Mouse (Mus musculus) liver, embryonic 14.5 days (tissue): Measurements from ENCODE around the gene Polm. TPM values are rescaled to one million over a fixed set of nuclear protein-coding genes. Genes with fewer than 3 reads are reported as not detected.

Experiments
- ATAC-seq: fragments of 200-750 bp; cut with Nextera tagmentation; 2 replicates; pipeline ENCODE4 v1.8.0; 2017; ENCODE audit warnings: moderate number of reproducible peaks, mild to moderate bottlenecking, moderate library complexity; ENCODE audit not compliant: insufficient read depth
- DNase-seq, 3 experiments: peaks; one replicate each; pipeline ENCODE4 v3.0.0-alpha.2; 2012 to 2013; ENCODE audit warnings: low read depth in 3 of 3, low spot score in 3 of 3
- H3K27ac ChIP-seq: fragments of 300-500 bp; sonication (generic); 2 replicates; pipeline ENCODE4 v1.5.1; 2014; ENCODE audit warnings: moderate library complexity, mild to moderate bottlenecking, control low read depth, inconsistent platforms
- H3K27me3 ChIP-seq: fragments of 300-500 bp; sonication (generic); 2 replicates; pipeline ENCODE4 v1.6.1; 2014; ENCODE audit warnings: mild to moderate bottlenecking, low read length, moderate library complexity; ENCODE audit not compliant: control insufficient read depth, insufficient read depth
- H3K36me3 ChIP-seq: fragments of 300-500 bp; sonication (generic); replicated peaks from 2 replicates; pipeline ENCODE4 v1.6.1; 2014; ENCODE audit warnings: low read depth; ENCODE audit not compliant: control insufficient read depth, insufficient read depth
- H3K4me1 ChIP-seq, 2 experiments: fragments of 200-500 bp in 1 of 2; fragments of 300-500 bp in 1 of 2; sonication (generic) in 1 of 2; replicated peaks; 2 replicates each; pipeline ENCODE4 v1.6.1; 2012 to 2014; ENCODE audit warnings: antibody characterized with exemption in 1 of 2, inconsistent platforms in 1 of 2, low read length in 1 of 2; ENCODE audit not compliant: control insufficient read depth in 2 of 2, insufficient read depth in 2 of 2
- H3K4me2 ChIP-seq: fragments of 300-500 bp; sonication (generic); 2 replicates; pipeline ENCODE4 v1.6.1; 2014; ENCODE audit warnings: low read depth, mild to moderate bottlenecking, control low read depth, moderate library complexity
- H3K4me3 ChIP-seq, 2 experiments: fragments of 200-500 bp in 1 of 2; fragments of 300-500 bp in 1 of 2; sonication (generic) in 1 of 2; 2 replicates each; pipeline ENCODE4 v1.5.1; 2012 to 2014; ENCODE audit warnings: low read depth in 2 of 2, low read length in 2 of 2, mild to moderate bottlenecking in 2 of 2, control low read depth in 1 of 2, inconsistent platforms in 1 of 2, moderate library complexity in 1 of 2; ENCODE audit not compliant: insufficient read depth in 1 of 2
- H3K9ac ChIP-seq: fragments of 300-500 bp; sonication (generic); replicated peaks from 2 replicates; pipeline ENCODE4 v1.6.1; 2014; ENCODE audit warnings: mild to moderate bottlenecking, control low read depth, moderate library complexity
- H3K9me3 ChIP-seq: fragments of 300-500 bp; sonication (generic); 2 replicates; pipeline ENCODE4 v1.6.1; 2016; ENCODE audit warnings: low read length, mixed read lengths; ENCODE audit not compliant: control insufficient read depth
- CTCF ChIP-seq: IDR thresholded peaks from 2 replicates; pipeline ENCODE4 v1.5.1; 2016; ENCODE audit warnings: antibody characterized with exemption, low read depth, control low read depth
- EP300 ChIP-seq: IDR thresholded peaks from 2 replicates; pipeline ENCODE4 v1.6.1; 2016; ENCODE audit warnings: antibody characterized with exemption, low read depth
- WGBS: fragments of 180-500 bp; shearing (Covaris S2); extraction: QIAGEN DNeasy Blood & Tissue Kit; methylation state at CpG from one replicate; pipeline ENCODE4 v1.1.7; 2014; ENCODE audit not compliant: insufficient replicate concordance; 5-methylcytosine and 5-hydroxymethylcytosine counted together
- polyA plus RNA-seq, 2 experiments: library from polyadenylated mRNA; depleted of rRNA in 1 of 2; stranded (reverse) in 1 of 2; unstranded in 1 of 2; fragments of >200 nt; fragmentation: Nextera tagmentation in 1 of 2; extraction: Ambion mirVana in 1 of 2; gene quantifications; 2 replicates each; pipeline versions ENCODE4 v1.2.1 to v1.2.3; 2012 to 2014

The Polm gene
- polyA plus RNA-seq, 2 experiments = 1.5 to 4.1 TPM

DNA sequence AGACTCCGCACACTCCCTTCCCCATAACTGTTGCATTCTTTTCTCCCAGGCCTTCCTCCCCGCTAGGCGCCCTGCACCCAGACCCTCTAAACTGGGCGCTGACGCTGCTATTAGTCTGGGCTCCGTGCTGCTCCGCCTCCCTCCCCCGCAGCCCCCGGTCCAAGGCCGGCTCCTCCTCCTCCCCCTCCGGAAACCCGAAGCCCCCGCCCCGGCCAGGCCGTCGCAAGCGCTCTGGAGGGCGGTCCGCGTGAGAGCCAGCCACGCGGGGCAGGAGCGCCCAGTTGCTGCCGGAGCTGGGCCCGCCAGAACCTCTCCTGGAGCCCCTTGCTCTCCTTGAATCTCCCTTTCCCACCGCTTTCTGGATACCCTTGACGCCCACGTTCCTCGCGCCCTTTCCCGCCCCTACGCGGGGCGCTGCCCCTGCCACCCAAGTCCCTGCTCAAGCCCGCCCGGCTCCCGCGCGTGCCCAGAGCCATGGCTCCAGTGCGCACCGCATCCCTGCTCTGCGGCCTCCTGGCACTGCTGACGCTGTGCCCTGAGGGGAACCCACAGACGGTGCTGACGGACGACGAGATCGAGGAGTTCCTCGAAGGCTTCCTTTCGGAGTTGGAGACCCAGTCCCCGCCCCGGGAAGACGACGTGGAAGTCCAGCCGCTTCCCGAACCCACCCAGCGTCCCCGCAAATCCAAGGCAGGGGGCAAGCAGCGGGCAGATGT is 24.0 kb upstream of the Polm start, which contains the start of gene Aebp1:
Gene Aebp1, plus strand, starts transcription at position 270 of the 716 bp plus-strand sequence.
- DNase-seq = no peak
- 0 out of 4 replicates have a peak, but pooled peaks cover 0 to 3% of the 10 kb centered on the region in 2 experiments for H3K4me1 ChIP-seq
- H3K9me3 ChIP-seq = no peaks in the 10 kb centered on the region
- peaks cover 22% of the 10 kb centered on the region for H3K27me3 ChIP-seq
- peak within 1 kb of the TSS; percentile 22 to 45 for H3K4me3 ChIP-seq
- peak within 1 kb of the TSS; percentile 56 for H3K4me2 ChIP-seq
- no peak within 1 kb of the TSS for H3K27ac ChIP-seq
- no peaks in the 10 kb centered on the region for H3K36me3 ChIP-seq
- TF ChIP-seq EP300 = no peak
- no peak for TF ChIP-seq CTCF
- WGBS = 2% methylated on average over 51 of the region's 59 CpGs
- ATAC-seq = peak; percentile 42; the same call in 1 of the 2 replicates
- no peak within 1 kb of the TSS for H3K9ac ChIP-seq

DNA sequence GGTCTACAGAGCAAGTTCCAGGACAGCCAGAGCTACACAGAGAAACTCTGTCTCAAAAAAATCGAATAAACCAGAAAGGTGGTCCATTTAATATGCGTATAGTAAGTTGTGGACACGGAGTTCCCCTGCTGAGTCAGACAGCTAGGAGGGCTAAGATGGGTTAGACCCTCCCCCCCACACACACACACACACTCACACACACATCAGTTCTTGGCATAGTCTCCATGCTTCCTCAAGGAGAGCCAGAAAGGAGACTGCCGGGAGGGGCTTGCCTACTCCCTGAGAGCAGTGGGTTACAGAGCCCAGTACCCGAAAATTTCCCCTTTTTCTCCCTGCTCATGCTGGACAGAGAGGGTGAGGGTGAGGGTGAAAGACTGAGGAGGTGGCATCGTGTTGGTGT is 22.8 kb upstream of the Polm start:
- DNase-seq (no peak), ATAC-seq (no peak)
- no peak overlapping the region for H3K9ac ChIP-seq
- WGBS = 45% methylated on average over 6 of the region's 6 CpGs
- 0 out of 4 replicates have a peak, but pooled peaks cover 0 to 3% of the 10 kb centered on the region in 2 experiments for H3K4me1 ChIP-seq
- no peak for TF ChIP-seq EP300
- TF ChIP-seq CTCF = no peak
- no peak overlapping the region for H3K4me2 ChIP-seq
- no peak overlapping the region for H3K27ac ChIP-seq
- H3K27me3 ChIP-seq = peaks cover 22% of the 10 kb centered on the region
- H3K9me3 ChIP-seq = no peaks in the 10 kb centered on the region
- no peak overlapping the region for H3K4me3 ChIP-seq
- no peaks in the 10 kb centered on the region for H3K36me3 ChIP-seq

DNA sequence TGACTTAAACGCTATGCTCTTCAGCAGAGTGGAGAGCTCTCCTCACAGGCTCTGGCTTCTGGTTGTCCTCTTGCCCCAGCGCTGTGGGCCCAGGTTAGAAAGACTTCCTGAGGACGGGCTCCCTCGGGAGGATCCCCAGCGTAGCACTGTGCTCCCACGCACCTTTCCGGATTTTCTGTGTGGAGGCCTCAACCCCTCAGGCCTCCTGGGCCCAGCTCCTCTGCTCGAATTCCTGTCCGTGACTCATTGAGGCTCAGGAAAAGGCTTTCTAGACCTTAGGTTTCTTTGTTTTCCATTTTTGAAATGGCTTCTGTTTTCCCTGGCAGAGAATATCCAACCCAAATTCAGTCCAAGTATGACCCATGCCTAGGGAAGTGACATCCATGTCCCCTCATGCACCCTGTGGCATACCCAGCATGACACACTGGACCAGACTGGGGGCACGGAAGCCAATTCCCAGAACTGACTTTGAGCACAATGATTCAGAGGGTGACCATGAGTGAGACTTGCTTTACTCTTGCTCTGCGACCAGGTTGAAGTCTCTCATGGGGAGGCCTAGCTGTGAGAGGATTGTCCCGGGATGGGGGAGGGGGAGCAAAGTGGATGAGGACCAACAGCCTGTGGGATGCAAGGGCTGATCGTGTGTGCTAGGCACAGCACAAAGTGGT is 22.2 kb upstream of the Polm start:
- TF ChIP-seq CTCF = no peak
- Histone ChIP-seq H3K4me2 (no peak overlapping the region), H3K36me3 (no peaks in the 10 kb centered on the region), H3K4me3 (no peak overlapping the region), H3K27me3 (peaks cover 22% of the 10 kb centered on the region), H3K27ac (no peak overlapping the region), H3K4me1 (0 out of 4 replicates have a peak, but pooled peaks cover 0 to 3% of the 10 kb centered on the region in 2 experiments), H3K9me3 (no peaks in the 10 kb centered on the region), H3K9ac (no peak overlapping the region)
- ATAC-seq (no peak), DNase-seq (no peak)
- 66% methylated on average over 13 of the region's 13 CpGs for WGBS

DNA sequence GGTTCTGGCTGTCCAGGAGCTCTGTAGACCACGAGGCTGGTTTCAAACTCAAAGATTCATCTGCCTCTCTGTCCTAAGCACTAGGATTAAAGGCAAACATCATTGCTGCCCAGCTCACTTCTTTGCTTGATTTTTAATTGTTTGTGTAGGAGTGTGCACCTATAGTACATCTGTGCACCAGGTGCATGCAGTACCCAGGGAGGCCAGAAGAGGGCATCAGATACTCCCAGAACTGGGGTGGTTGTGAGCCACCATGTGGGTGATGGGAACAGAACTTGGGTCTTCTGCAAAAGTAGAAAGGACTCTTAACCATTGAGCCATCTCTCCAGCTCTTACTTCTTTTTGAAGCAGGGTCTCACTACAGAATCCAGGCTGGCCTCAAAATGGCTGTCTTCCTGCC is 20.9 kb upstream of the Polm start:
- no peak overlapping the region for H3K9ac ChIP-seq
- TF ChIP-seq EP300 (no peak), CTCF (peak; percentile 68)
- peaks cover 22% of the 10 kb centered on the region for H3K27me3 ChIP-seq
- 43% methylated on average over 1 of the region's 1 CpGs for WGBS
- no peak for DNase-seq
- no peak overlapping the region for H3K4me2 ChIP-seq
- H3K27ac ChIP-seq = no peak overlapping the region
- ATAC-seq = no peak
- H3K9me3 ChIP-seq = no peaks in the 10 kb centered on the region
- 0 out of 4 replicates have a peak, but pooled peaks cover 0 to 3% of the 10 kb centered on the region in 2 experiments for H3K4me1 ChIP-seq
- no peaks in the 10 kb centered on the region for H3K36me3 ChIP-seq
- no peak overlapping the region for H3K4me3 ChIP-seq

DNA sequence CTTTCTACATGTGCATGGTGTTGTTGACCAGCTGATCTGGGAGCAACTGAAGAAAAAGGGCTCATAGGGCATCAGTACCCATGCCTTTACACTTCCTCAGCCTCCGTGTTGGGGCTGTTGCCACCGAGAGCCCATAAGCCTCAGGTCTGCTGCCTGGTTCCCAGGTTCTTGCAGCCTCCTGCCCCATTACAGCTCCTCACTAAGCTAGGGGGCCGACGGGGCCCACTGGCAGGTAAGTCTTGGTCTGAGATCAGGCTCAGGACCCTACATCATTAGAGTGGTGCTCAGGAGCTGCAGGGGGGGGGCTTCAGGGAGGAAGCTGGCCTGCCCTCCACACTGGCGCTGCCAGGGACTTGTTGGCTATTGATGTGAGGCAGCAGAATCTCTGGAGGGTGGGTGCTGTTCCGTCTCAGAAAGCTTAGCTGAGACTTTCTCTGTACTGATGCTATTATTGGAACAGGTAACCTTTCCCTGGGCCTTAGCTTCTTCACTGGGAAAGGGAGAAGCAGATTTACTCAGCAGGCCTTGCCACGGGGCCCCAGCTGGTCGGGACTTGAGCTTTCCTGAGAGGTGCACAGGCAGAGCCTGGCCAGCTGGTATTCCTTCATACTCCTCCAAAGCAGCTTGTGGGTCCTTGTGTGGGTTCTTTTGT is 18.8 kb upstream of the Polm start:
- Histone ChIP-seq H3K27ac (no peak overlapping the region), H3K9me3 (no peaks in the 10 kb centered on the region), H3K27me3 (peaks cover 7% of the 10 kb centered on the region), H3K4me2 (no peak overlapping the region), H3K4me1 (0 out of 4 replicates have a peak, but pooled peaks cover 0 to 3% of the 10 kb centered on the region in 2 experiments), H3K9ac (no peak overlapping the region), H3K36me3 (no peaks in the 10 kb centered on the region), H3K4me3 (no peak overlapping the region)
- ATAC-seq = no peak
- 62% methylated on average over 8 of the region's 8 CpGs for WGBS
- no peak for DNase-seq
- TF ChIP-seq CTCF = no peak
- no peak for TF ChIP-seq EP300
